Mouse (Mus musculus) cerebellum, adult 9-11 months (tissue): ENCODE measurements around the gene Rps13.

ENCODE experiments used
- DNase-seq: peaks from one replicate; pipeline ENCODE4 v3.0.0; 2022

The Rps13 gene

GRCm38 (mm10) chr7:116290559-116290958 lies 43.4 kb downstream of the Rps13 start:
- no peak for DNase-seq

- no peak for DNase-seq
Observed at GRCm38 (mm10) chr7:116288996-116289395, 45.0 kb downstream of the Rps13 start.

DNA sequence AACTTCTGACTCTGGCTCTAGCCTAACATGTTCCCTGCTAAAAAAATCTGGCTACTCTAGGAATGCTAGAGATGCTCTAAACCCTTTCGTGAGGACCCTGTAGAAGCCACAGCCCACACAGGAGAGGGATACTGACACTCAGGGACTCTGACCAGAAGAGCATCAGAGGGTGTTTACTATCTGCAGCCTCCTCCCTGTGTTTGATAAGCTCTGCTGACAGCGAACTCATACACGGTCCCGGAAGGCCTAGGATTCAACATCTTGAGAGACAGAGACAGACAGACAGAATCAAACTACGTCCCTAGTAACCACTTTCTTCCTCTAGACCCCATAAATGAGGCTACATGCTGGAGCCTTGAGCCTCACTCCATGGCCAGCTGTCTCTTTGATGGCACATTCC lies 46.0 kb downstream of the Rps13 start:
- no peak for DNase-seq

- DNase-seq = no peak
Observed at GRCm38 (mm10) chr7:116286611-116287355, 47.2 kb downstream of the Rps13 start.

GRCm38 (mm10) chr7:116286173-116286572 lies 47.8 kb downstream of the Rps13 start:
- DNase-seq = no peak

DNA sequence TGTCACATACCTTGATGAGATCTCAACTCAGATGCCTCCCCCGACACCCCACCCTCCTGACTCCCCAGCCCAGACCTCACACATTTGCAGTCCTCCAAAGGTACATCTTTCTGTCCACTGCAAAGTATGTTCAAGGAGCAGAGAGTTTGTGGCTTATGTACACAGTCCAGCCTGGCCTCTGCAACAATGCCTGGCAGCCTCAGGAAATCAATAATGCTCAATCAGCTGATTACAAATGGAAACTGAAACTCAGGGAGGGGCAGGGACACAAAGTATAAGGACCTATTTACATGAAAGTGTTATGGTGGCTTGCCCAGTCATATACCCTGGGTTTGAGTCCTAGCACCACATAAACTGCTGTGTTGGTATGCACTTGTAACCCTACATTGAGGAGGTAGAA lies 48.8 kb downstream of the Rps13 start:
- no peak for DNase-seq

- DNase-seq = peak; percentile 44
Observed at GRCm38 (mm10) chr7:116282755-116283154, 51.2 kb downstream of the Rps13 start.
